Mouse (Mus musculus) forebrain, embryonic 15.5 days (tissue): ENCODE data around the gene Tbc1d30. TPM values are rescaled to one million over a fixed set of nuclear protein-coding genes. Genes with fewer than 3 reads are reported as not detected.

Source experiments
- ATAC-seq: fragments of 200-750 bp; cut with Nextera tagmentation; replicated peaks from 2 replicates; pipeline ENCODE4 v1.8.0; 2017; ENCODE audit warnings: mild to moderate bottlenecking, moderate TSS enrichment, moderate library complexity
- H3K27ac ChIP-seq: fragments of 300-500 bp; sonication (generic); replicated peaks from 2 replicates; pipeline ENCODE4 v1.5.1; 2015; ENCODE audit warnings: mild to moderate bottlenecking, inconsistent platforms
- H3K27me3 ChIP-seq: fragments of 300-500 bp; sonication (generic); 2 replicates; pipeline ENCODE4 v1.6.1; 2015; ENCODE audit warnings: inconsistent platforms
- H3K36me3 ChIP-seq: fragments of 300-500 bp; sonication (generic); 2 replicates; pipeline ENCODE4 v1.6.1; 2015; ENCODE audit warnings: mild to moderate bottlenecking, inconsistent platforms
- H3K4me1 ChIP-seq: fragments of 300-500 bp; sonication (generic); 2 replicates; pipeline ENCODE4 v1.6.1; 2015; ENCODE audit warnings: inconsistent platforms
- H3K4me2 ChIP-seq: fragments of 300-500 bp; sonication (generic); replicated peaks from 2 replicates; pipeline ENCODE4 v1.6.1; 2015; ENCODE audit warnings: mild to moderate bottlenecking, inconsistent platforms
- H3K4me3 ChIP-seq: fragments of 300-500 bp; sonication (generic); 2 replicates; pipeline ENCODE4 v1.5.1; 2015; ENCODE audit warnings: mild to moderate bottlenecking, inconsistent platforms
- H3K9ac ChIP-seq: fragments of 300-500 bp; sonication (generic); replicated peaks from 2 replicates; pipeline ENCODE4 v1.6.1; 2015; ENCODE audit warnings: mild to moderate bottlenecking, inconsistent platforms
- H3K9me3 ChIP-seq: fragments of 300-500 bp; sonication (generic); 2 replicates; pipeline ENCODE4 v1.6.1; 2016; ENCODE audit warnings: inconsistent platforms
- WGBS: fragments of 180-500 bp; shearing (Covaris S2); methylation state at CpG from one replicate; pipeline ENCODE4 v1.1.7; 2015; ENCODE audit warnings: mixed read lengths; 5-methylcytosine and 5-hydroxymethylcytosine counted together
- polyA plus RNA-seq: library from polyadenylated mRNA; unstranded; fragments of >200 nt; fragmentation: Nextera tagmentation; extraction: Ambion mirVana; gene quantifications from 2 replicates; pipeline ENCODE4 v1.2.1, GENCODE M21; 2015

The Tbc1d30 gene
- polyA plus RNA-seq, 1 experiment from 2014 or later = 9.1 TPM

DNA sequence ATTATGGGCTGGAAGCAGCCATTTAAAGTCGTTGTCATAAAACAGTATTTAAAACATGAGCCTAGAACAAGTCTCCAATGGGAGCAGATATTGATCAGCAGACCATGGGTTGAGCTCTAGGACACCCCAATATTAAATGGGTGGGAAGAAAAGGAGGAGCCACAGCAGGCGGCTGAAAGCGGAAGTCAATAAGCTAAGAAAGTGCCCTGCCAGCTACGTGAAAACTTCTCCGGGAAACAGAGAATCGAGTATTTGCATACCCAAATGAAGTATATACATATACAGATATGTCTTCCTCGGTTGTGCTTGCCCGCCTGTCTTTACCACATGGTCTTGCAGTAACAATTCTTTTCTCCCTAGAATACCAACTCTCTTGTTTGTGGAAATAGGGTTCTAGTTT is 96.7 kb downstream of the Tbc1d30 start:
- H3K4me1 ChIP-seq = no peaks in the 10 kb centered on the region
- H3K9ac ChIP-seq = no peak overlapping the region
- no peak overlapping the region for H3K4me3 ChIP-seq
- H3K27ac ChIP-seq = no peak overlapping the region
- H3K9me3 ChIP-seq = no peaks in the 10 kb centered on the region
- H3K27me3 ChIP-seq = no peaks in the 10 kb centered on the region
- WGBS = 90% methylated on average over 8 of the region's 8 CpGs
- ATAC-seq = no peak
- no peak overlapping the region for H3K4me2 ChIP-seq
- no peaks in the 10 kb centered on the region for H3K36me3 ChIP-seq

DNA sequence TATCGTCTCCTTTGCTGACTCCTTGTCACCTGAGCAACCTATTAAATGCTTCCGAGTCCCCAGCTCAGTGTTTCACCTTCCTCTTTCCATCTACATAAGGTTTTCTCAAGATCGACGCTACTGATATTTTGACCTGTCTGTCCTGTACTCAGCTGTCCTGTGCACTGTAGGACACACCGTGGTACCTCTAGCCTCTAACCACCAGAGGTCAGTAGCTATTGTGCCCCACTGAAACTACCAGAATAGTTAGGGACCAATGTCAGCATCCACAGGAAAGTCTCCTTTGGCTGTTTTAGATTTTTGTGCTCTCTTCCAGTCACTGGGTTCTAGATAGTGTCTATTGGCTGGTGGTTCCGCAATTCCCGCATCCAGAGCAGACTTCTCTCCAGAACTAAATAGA is 98.3 kb downstream of the Tbc1d30 start:
- no peaks in the 10 kb centered on the region for H3K27me3 ChIP-seq
- no peaks in the 10 kb centered on the region for H3K4me1 ChIP-seq
- H3K4me2 ChIP-seq = no peak overlapping the region
- no peak overlapping the region for H3K9ac ChIP-seq
- H3K4me3 ChIP-seq = no peak overlapping the region
- H3K27ac ChIP-seq = no peak overlapping the region
- no peak for ATAC-seq
- no peaks in the 10 kb centered on the region for H3K9me3 ChIP-seq
- 78% methylated on average over 7 of the region's 7 CpGs for WGBS
- H3K36me3 ChIP-seq = no peaks in the 10 kb centered on the region

GRCm38 (mm10) chr10:121251191-121251590 is 99.9 kb downstream of the Tbc1d30 start:
- H3K4me2 ChIP-seq = no peak overlapping the region
- no peaks in the 10 kb centered on the region for H3K4me1 ChIP-seq
- no peak overlapping the region for H3K9ac ChIP-seq
- 61% methylated on average over 8 of the region's 8 CpGs for WGBS
- no peaks in the 10 kb centered on the region for H3K36me3 ChIP-seq
- no peaks in the 10 kb centered on the region for H3K9me3 ChIP-seq
- no peak overlapping the region for H3K4me3 ChIP-seq
- H3K27me3 ChIP-seq = no peaks in the 10 kb centered on the region
- no peak for ATAC-seq
- no peak overlapping the region for H3K27ac ChIP-seq

GRCm38 (mm10) chr10:121249820-121250219 is 101.3 kb downstream of the Tbc1d30 start:
- Histone ChIP-seq H3K4me2 (no peak overlapping the region), H3K4me1 (no peaks in the 10 kb centered on the region), H3K9me3 (no peaks in the 10 kb centered on the region), H3K4me3 (no peak overlapping the region), H3K27ac (no peak overlapping the region), H3K27me3 (no peaks in the 10 kb centered on the region), H3K9ac (no peak overlapping the region), H3K36me3 (no peaks in the 10 kb centered on the region)
- no peak for ATAC-seq
- WGBS = 92% methylated on average over 4 of the region's 4 CpGs

DNA sequence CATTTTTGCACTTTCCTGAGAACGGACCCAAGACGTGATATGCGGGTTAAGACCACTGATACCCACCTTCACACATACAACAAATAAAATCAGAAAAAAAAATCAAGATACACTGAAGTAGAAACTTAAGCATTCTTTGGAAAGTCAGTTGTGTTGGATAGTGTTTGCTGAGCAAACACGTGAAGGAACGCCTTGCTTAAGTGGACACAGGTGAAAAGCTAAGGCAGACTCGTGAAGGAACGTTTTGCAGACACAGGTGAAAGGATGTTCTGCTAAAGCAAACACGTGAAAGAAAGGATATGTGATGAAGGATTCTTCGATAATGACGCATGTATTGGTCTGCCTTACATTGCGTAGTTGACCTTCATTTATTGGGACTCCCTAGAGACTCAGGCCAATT is 103.5 kb downstream of the Tbc1d30 start:
- Histone ChIP-seq H3K36me3 (no peaks in the 10 kb centered on the region), H3K4me2 (no peak overlapping the region), H3K9ac (no peak overlapping the region), H3K9me3 (no peaks in the 10 kb centered on the region), H3K4me3 (no peak overlapping the region), H3K4me1 (no peaks in the 10 kb centered on the region), H3K27ac (no peak overlapping the region), H3K27me3 (no peaks in the 10 kb centered on the region)
- 94% methylated on average over 11 of the region's 11 CpGs for WGBS
- no peak for ATAC-seq

DNA sequence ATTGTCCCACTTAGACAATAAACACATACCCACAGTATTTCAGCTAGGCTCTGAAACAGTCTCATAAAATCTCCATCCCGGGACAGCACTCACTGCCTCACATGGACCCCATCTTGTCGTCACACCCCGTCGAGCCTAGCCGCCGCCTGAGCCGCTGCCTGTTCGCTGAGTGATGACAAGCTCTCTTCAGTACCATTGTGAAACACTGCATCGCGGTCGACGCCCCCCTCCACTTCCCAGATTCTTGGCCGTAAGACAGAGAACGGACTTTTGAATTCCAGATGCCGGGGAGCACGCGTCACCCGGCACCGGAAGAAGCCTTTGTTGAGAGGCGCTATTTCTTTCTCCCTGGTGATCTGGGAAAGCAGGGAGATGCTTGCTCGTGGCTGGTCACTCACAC is 104.1 kb downstream of the Tbc1d30 start:
- Histone ChIP-seq H3K27me3 (no peaks in the 10 kb centered on the region), H3K9me3 (no peaks in the 10 kb centered on the region), H3K36me3 (no peaks in the 10 kb centered on the region), H3K4me2 (no peak overlapping the region), H3K27ac (no peak overlapping the region), H3K4me1 (no peaks in the 10 kb centered on the region), H3K4me3 (no peak overlapping the region), H3K9ac (no peak overlapping the region)
- no peak for ATAC-seq
- WGBS = 83% methylated on average over 21 of the region's 21 CpGs

DNA sequence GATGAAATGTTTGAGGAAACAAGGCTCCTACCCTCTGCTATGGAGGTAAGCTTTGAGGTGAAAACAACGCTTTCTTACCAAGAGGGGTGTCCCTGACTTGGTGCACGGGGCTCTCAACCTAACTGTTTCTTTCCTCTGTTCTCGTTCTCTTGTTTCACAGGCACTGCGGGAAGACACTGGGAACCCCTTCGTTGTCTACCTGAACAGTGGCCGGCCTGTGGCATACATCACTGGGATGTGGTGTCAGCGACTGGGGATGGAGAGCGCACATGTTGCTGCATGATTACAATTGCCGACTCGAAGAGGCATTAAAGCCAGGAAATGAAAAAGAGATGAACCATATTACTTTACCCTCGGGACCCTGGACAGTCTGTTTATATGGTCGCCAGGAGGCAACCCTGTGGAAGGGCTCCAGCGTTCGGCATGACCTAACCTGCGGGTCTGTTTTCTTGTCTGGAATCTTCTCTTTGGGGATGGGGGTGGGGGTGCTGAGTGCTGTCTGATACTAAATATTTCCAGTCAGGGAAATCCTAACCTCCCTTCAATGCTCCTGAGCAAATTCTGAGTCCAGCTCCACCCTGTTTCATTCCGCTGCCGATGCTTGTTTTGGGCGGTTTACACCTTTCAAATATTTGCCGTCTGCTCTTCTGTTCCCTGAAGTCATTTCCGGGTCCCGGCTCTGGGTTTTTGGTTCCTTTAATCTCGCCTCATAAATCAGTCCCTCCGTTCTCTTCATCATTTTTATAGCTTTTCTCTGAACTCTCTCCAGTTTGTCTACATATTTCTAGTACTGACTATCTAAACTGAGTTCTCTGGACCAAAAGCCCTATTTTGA is 107.5 kb downstream of the Tbc1d30 start:
- H3K36me3 ChIP-seq = no peaks in the 10 kb centered on the region
- no peak overlapping the region for H3K4me2 ChIP-seq
- no peaks in the 10 kb centered on the region for H3K9me3 ChIP-seq
- no peak overlapping the region for H3K27ac ChIP-seq
- no peak overlapping the region for H3K9ac ChIP-seq
- H3K4me3 ChIP-seq = no peak overlapping the region
- 93% methylated on average over 23 of the region's 23 CpGs for WGBS
- no peaks in the 10 kb centered on the region for H3K4me1 ChIP-seq
- no peaks in the 10 kb centered on the region for H3K27me3 ChIP-seq
- ATAC-seq = no peak

DNA sequence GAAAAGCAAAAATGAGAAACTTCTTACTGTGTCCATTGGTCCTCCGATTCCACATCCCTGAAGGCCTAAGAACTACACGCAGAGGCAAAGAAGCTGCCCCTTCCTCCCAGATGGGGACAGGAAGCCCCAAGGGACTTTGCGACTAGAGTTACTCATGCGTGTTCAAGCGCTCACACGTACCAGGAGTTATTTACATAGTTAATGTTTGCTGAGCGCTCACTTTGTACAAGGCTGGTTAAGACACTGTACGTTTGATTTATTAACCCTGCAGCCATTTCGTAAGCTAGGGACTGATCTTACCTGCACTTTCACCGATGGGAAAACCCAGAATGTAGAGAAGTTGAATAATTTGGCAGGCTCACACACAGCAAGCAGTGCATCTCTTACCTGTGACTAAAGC is 108.5 kb downstream of the Tbc1d30 start:
- no peak for ATAC-seq
- Histone ChIP-seq H3K36me3 (no peaks in the 10 kb centered on the region), H3K9me3 (no peaks in the 10 kb centered on the region), H3K27me3 (no peaks in the 10 kb centered on the region), H3K4me2 (no peak overlapping the region), H3K9ac (no peak overlapping the region), H3K4me3 (no peak overlapping the region), H3K4me1 (0 out of 2 replicates have a peak, but pooled peaks cover 3% of the 10 kb centered on the region), H3K27ac (no peak overlapping the region)
- WGBS = 79% methylated on average over 10 of the region's 10 CpGs

DNA sequence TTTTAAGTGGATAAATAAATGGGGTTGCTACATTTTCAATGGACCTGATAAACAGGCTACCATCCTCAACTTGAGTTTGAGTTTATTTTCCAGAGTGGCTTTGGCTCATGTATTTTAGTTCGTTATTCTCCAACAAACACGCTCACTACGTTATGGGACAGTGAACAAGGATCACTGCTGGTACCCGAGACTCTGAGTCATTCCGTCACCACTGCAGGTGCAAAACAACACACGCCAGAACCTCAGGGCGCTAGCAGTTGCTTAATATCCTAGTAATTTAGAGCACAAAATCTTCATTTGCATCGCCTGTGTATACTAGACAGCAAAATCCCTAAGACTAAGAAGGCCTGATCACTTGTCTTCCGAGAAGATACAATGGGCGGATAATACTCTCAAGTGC is 112.0 kb downstream of the Tbc1d30 start:
- H3K4me1 ChIP-seq = 0 out of 2 replicates have a peak, but pooled peaks cover 3% of the 10 kb centered on the region
- ATAC-seq = no peak
- no peak overlapping the region for H3K9ac ChIP-seq
- H3K27me3 ChIP-seq = no peaks in the 10 kb centered on the region
- 64% methylated on average over 10 of the region's 10 CpGs for WGBS
- no peaks in the 10 kb centered on the region for H3K36me3 ChIP-seq
- H3K4me2 ChIP-seq = no peak overlapping the region
- H3K9me3 ChIP-seq = no peaks in the 10 kb centered on the region
- H3K4me3 ChIP-seq = no peak overlapping the region
- no peak overlapping the region for H3K27ac ChIP-seq

DNA sequence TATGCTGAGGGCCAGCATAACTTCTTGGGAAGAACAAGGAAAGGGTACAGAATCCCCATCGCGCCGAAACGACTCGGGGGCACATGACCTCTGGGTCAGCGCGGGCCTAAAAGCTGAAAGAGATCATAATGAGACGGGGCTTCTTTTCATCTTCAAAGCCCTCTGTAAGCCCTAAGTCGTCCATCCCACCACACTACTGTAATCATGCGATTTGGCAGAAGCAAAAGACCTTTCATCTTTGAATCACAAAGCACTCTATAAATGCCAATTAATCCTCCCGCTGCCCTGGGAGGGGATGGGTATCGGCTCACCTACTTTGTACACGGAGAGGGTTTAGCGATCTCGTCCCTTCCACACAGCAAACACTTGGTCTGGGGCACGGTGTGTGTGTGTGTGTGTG is 112.5 kb downstream of the Tbc1d30 start:
- no peak for ATAC-seq
- H3K4me1 ChIP-seq = 0 out of 2 replicates have a peak, but pooled peaks cover 3% of the 10 kb centered on the region
- H3K4me2 ChIP-seq = no peak overlapping the region
- H3K9me3 ChIP-seq = no peaks in the 10 kb centered on the region
- H3K27me3 ChIP-seq = no peaks in the 10 kb centered on the region
- no peak overlapping the region for H3K27ac ChIP-seq
- no peak overlapping the region for H3K9ac ChIP-seq
- H3K36me3 ChIP-seq = no peaks in the 10 kb centered on the region
- 24% methylated on average over 16 of the region's 16 CpGs for WGBS
- H3K4me3 ChIP-seq = no peak overlapping the region

GRCm38 (mm10) chr10:121237377-121237776 is 113.7 kb downstream of the Tbc1d30 start:
- Histone ChIP-seq H3K4me1 (0 out of 2 replicates have a peak, but pooled peaks cover 3% of the 10 kb centered on the region), H3K4me2 (no peak overlapping the region), H3K9ac (no peak overlapping the region), H3K27ac (no peak overlapping the region), H3K4me3 (no peak overlapping the region), H3K9me3 (no peaks in the 10 kb centered on the region), H3K27me3 (no peaks in the 10 kb centered on the region), H3K36me3 (no peaks in the 10 kb centered on the region)
- no peak for ATAC-seq
- WGBS = 89% methylated on average over 5 of the region's 5 CpGs

GRCm38 (mm10) chr10:121235167-121235824 is 115.8 kb downstream of the Tbc1d30 start:
- 84% methylated on average over 10 of the region's 10 CpGs for WGBS
- Histone ChIP-seq H3K4me3 (no peak overlapping the region), H3K9me3 (no peaks in the 10 kb centered on the region), H3K4me2 (no peak overlapping the region), H3K27ac (no peak overlapping the region), H3K36me3 (no peaks in the 10 kb centered on the region), H3K27me3 (no peaks in the 10 kb centered on the region), H3K9ac (no peak overlapping the region), H3K4me1 (0 out of 2 replicates have a peak, but pooled peaks cover 3% of the 10 kb centered on the region)
- no peak for ATAC-seq
